22 mouse cellular contexts compared by ENCODE assay signal in genomic region chr14:23759626-23760025, GRCm38 (mm10).
DNase-seq lines count a peak whose midpoint lies in the region; ATAC-seq lines count a peak whose summit lies in the region.
"Had no signal": no experiment of that assay in that cellular context is flagged by ENCODE, and none has a peak within 500 bp of the region (broad histone marks: within the 10 kb centered on the region; RNA-seq: fewer than 3 reads in every experiment).

No protein-coding gene starts in this region.

- H3K27ac ChIP-seq in forebrain, embryonic 14.5 days (ENCODE audit: low read depth, low read length): no peak overlapping the region
- no peak overlapping the region for H3K27ac ChIP-seq in forebrain, embryonic 16.5 days (ENCODE audit: low read length)
- H3K27ac ChIP-seq: gastrocnemius, adult 2 months; hindbrain, embryonic 15.5 days; limb, embryonic 13.5 days; liver, embryonic 15.5 days had no signal

- H3K4me1 ChIP-seq in forebrain, embryonic 14.5 days (ENCODE audit: control insufficient read depth, insufficient read depth, low read length): no peaks in the 10 kb centered on the region
- no peaks in the 10 kb centered on the region for H3K4me1 ChIP-seq in forebrain, embryonic 16.5 days (replicated peaks; ENCODE audit: control insufficient read depth, insufficient read depth, low read length)
- H3K4me1 ChIP-seq: hindbrain, embryonic 15.5 days; limb, embryonic 13.5 days; liver, embryonic 15.5 days had no signal

- no peak for ATAC-seq in forebrain, embryonic 14.5 days
- ATAC-seq in forebrain, embryonic 16.5 days: no peak
- ATAC-seq: Patski had no signal

- no peaks in the 10 kb centered on the region for H3K36me3 ChIP-seq in forebrain, embryonic 14.5 days (ENCODE audit: control insufficient read depth, insufficient read depth, low read length)
- no peaks in the 10 kb centered on the region for H3K36me3 ChIP-seq in forebrain, embryonic 16.5 days (ENCODE audit: control insufficient read depth, insufficient read depth)
- H3K36me3 ChIP-seq: hindbrain, embryonic 15.5 days; limb, embryonic 13.5 days; liver, embryonic 15.5 days had no signal

- no peak overlapping the region for H3K9ac ChIP-seq in forebrain, embryonic 14.5 days (ENCODE audit: low read length)
- H3K9ac ChIP-seq in forebrain, embryonic 16.5 days (replicated peaks; ENCODE audit: low read depth, low read length): no peak overlapping the region
- H3K9ac ChIP-seq: hindbrain, embryonic 15.5 days; limb, embryonic 13.5 days; liver, embryonic 15.5 days had no signal

- intact Hi-C loops in heart, postnatal 10 days (cut with DNase I): no loop called here

- no peaks in the 10 kb centered on the region for H3K9me3 ChIP-seq in forebrain, embryonic 14.5 days (replicated peaks; ENCODE audit: control insufficient read depth, low read length)
- H3K9me3 ChIP-seq in forebrain, embryonic 16.5 days (ENCODE audit: control insufficient read depth, low read length): no peaks in the 10 kb centered on the region
- H3K9me3 ChIP-seq: hindbrain, embryonic 15.5 days; limb, embryonic 13.5 days; liver, embryonic 15.5 days had no signal

- H3K27me3 ChIP-seq in forebrain, embryonic 14.5 days (replicated peaks; ENCODE audit: control insufficient read depth, insufficient read depth, low read length): no peaks in the 10 kb centered on the region
- H3K27me3 ChIP-seq in forebrain, embryonic 16.5 days (replicated peaks; ENCODE audit: control insufficient read depth, insufficient read depth, low read length): no peaks in the 10 kb centered on the region
- H3K27me3 ChIP-seq: hindbrain, embryonic 15.5 days; limb, embryonic 13.5 days; liver, embryonic 15.5 days; Patski had no signal

- no peak overlapping the region for H3K4me3 ChIP-seq in forebrain, embryonic 14.5 days (ENCODE audit: low read depth, low read length)
- H3K4me3 ChIP-seq in forebrain, embryonic 16.5 days (replicated peaks; ENCODE audit: low read length): no peak overlapping the region
- H3K4me3 ChIP-seq: gastrocnemius, adult 2 months; hindbrain, embryonic 15.5 days; limb, embryonic 13.5 days; liver, embryonic 15.5 days; myocyte had no signal

- 73% methylated on average over 5 of the region's 5 CpGs for WGBS in forebrain, embryonic 14.5 days
- 69% methylated on average over 5 of the region's 5 CpGs for WGBS in forebrain, embryonic 16.5 days

- H3K4me2 ChIP-seq in forebrain, embryonic 14.5 days (ENCODE audit: low read length): no peak overlapping the region
- no peak overlapping the region for H3K4me2 ChIP-seq in forebrain, embryonic 16.5 days (ENCODE audit: low read length)
- H3K4me2 ChIP-seq: hindbrain, embryonic 15.5 days; limb, embryonic 13.5 days; liver, embryonic 15.5 days; midbrain, embryonic 11.5 days had no signal

- peak; percentile 14 for DNase-seq in forebrain, embryonic 14.5 days (ENCODE audit: low spot score)
- DNase-seq in right cerebral cortex, adult 18-20 months: peak; percentile 71
- DNase-seq in right cerebral cortex, postnatal 4 days: no peak
- peak; percentile 26 to 47 for DNase-seq in layer of hippocampus, postnatal 14 days (ENCODE audit: low spot score in 2 of 2)
- DNase-seq in right cerebral cortex, postnatal 36 days (ENCODE audit: low spot score in 2 of 2): peak; percentile 52 to 56
- no peak for DNase-seq in urinary bladder, postnatal 14 days (ENCODE audit: low spot score)
- no peak for DNase-seq in heart, postnatal 10 days
- DNase-seq: B cell, adult 2 months; cerebellum, adult 9-10 months; gastrocnemius, adult 2 months; heart, adult 18-20 months; kidney, adult 18-20 months; kidney, postnatal 25 days; lung, postnatal 10 days; thymus, adult 2 months had no signal

Comparison
In these comparisons a context has a peak if more than half of its experiments do, and no peak if none do; other contexts are left out.
1. DNase-seq: peak in forebrain, embryonic 14.5 days (single experiment), right cerebral cortex, adult 18-20 months (single experiment), layer of hippocampus, postnatal 14 days (2 of 2) and right cerebral cortex, postnatal 36 days (2 of 2); none in right cerebral cortex, postnatal 4 days (single experiment), urinary bladder, postnatal 14 days (single experiment) and heart, postnatal 10 days (0 of 2).